Mouse (Mus musculus) liver, embryonic 14.5 days (tissue): ENCODE data around the gene Fgfr2. TPM values are rescaled to one million over a fixed set of nuclear protein-coding genes. Genes with fewer than 3 reads are reported as not detected.

Experiments used
- ATAC-seq: fragments of 200-750 bp; cut with Nextera tagmentation; 2 replicates; pipeline ENCODE4 v1.8.0; 2017; ENCODE audit warnings: moderate number of reproducible peaks, mild to moderate bottlenecking, moderate library complexity; ENCODE audit not compliant: insufficient read depth
- DNase-seq, 3 experiments: peaks; one replicate each; pipeline ENCODE4 v3.0.0-alpha.2; 2012 to 2013; ENCODE audit warnings: low read depth in 3 of 3, low spot score in 3 of 3
- H3K27ac ChIP-seq: fragments of 300-500 bp; sonication (generic); 2 replicates; pipeline ENCODE4 v1.5.1; 2014; ENCODE audit warnings: moderate library complexity, mild to moderate bottlenecking, control low read depth, inconsistent platforms
- H3K27me3 ChIP-seq: fragments of 300-500 bp; sonication (generic); 2 replicates; pipeline ENCODE4 v1.6.1; 2014; ENCODE audit warnings: mild to moderate bottlenecking, low read length, moderate library complexity; ENCODE audit not compliant: control insufficient read depth, insufficient read depth
- H3K36me3 ChIP-seq: fragments of 300-500 bp; sonication (generic); replicated peaks from 2 replicates; pipeline ENCODE4 v1.6.1; 2014; ENCODE audit warnings: low read depth; ENCODE audit not compliant: control insufficient read depth, insufficient read depth
- H3K4me1 ChIP-seq, 2 experiments: fragments of 200-500 bp in 1 of 2; fragments of 300-500 bp in 1 of 2; sonication (generic) in 1 of 2; replicated peaks; 2 replicates each; pipeline ENCODE4 v1.6.1; 2012 to 2014; ENCODE audit warnings: antibody characterized with exemption in 1 of 2, inconsistent platforms in 1 of 2, low read length in 1 of 2; ENCODE audit not compliant: control insufficient read depth in 2 of 2, insufficient read depth in 2 of 2
- H3K4me2 ChIP-seq: fragments of 300-500 bp; sonication (generic); 2 replicates; pipeline ENCODE4 v1.6.1; 2014; ENCODE audit warnings: low read depth, mild to moderate bottlenecking, control low read depth, moderate library complexity
- H3K4me3 ChIP-seq, 2 experiments: fragments of 200-500 bp in 1 of 2; fragments of 300-500 bp in 1 of 2; sonication (generic) in 1 of 2; 2 replicates each; pipeline ENCODE4 v1.5.1; 2012 to 2014; ENCODE audit warnings: low read depth in 2 of 2, low read length in 2 of 2, mild to moderate bottlenecking in 2 of 2, control low read depth in 1 of 2, inconsistent platforms in 1 of 2, moderate library complexity in 1 of 2; ENCODE audit not compliant: insufficient read depth in 1 of 2
- H3K9ac ChIP-seq: fragments of 300-500 bp; sonication (generic); replicated peaks from 2 replicates; pipeline ENCODE4 v1.6.1; 2014; ENCODE audit warnings: mild to moderate bottlenecking, control low read depth, moderate library complexity
- H3K9me3 ChIP-seq: fragments of 300-500 bp; sonication (generic); 2 replicates; pipeline ENCODE4 v1.6.1; 2016; ENCODE audit warnings: low read length, mixed read lengths; ENCODE audit not compliant: control insufficient read depth
- CTCF ChIP-seq: IDR thresholded peaks from 2 replicates; pipeline ENCODE4 v1.5.1; 2016; ENCODE audit warnings: antibody characterized with exemption, low read depth, control low read depth
- EP300 ChIP-seq: IDR thresholded peaks from 2 replicates; pipeline ENCODE4 v1.6.1; 2016; ENCODE audit warnings: antibody characterized with exemption, low read depth
- WGBS: fragments of 180-500 bp; shearing (Covaris S2); extraction: QIAGEN DNeasy Blood & Tissue Kit; methylation state at CpG from one replicate; pipeline ENCODE4 v1.1.7; 2014; ENCODE audit not compliant: insufficient replicate concordance; 5-methylcytosine and 5-hydroxymethylcytosine counted together
- polyA plus RNA-seq, 2 experiments: library from polyadenylated mRNA; depleted of rRNA in 1 of 2; stranded (reverse) in 1 of 2; unstranded in 1 of 2; fragments of >200 nt; fragmentation: Nextera tagmentation in 1 of 2; extraction: Ambion mirVana in 1 of 2; gene quantifications; 2 replicates each; pipeline versions ENCODE4 v1.2.1 to v1.2.3; 2012 to 2014

Gene Fgfr2
- polyA plus RNA-seq, 2 experiments: 7.9 to 8.8 TPM

DNA sequence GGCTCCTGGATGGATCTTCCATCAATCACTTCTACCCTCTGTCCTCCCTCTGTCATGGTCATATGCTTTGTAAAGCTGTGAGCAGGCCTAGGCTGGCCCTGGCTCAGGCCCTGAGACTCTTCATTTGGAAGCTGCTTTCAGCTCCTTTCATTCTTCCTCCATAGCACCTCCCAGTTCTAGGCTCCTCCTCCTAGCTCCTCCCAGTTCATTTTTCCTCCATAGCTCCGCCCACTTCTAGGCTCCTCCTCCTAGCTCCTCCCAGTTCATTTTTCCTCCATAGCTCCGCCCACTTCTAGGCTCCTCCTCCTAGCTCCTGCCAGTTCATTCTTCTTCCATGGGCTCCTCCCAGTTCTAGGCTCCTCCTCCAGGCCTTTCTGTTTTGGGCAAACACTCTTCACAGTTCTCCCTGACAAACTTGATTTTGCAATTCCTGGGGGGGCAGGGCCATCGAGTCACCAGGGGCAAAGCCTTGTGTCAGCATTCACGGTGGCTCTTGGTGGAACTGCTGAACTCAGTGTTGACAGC, 880.5 kb downstream of the Fgfr2 start:
- no peak for TF ChIP-seq EP300
- no peak for TF ChIP-seq CTCF
- ATAC-seq (peak; percentile 63), DNase-seq (peak; percentile 29 to 51 (median 35))
- Histone ChIP-seq H3K27ac (no peak overlapping the region), H3K27me3 (no peaks in the 10 kb centered on the region), H3K4me1 (peaks cover 0 to 3% of the 10 kb centered on the region in 2 experiments; a peak in 1 of 4 replicates), H3K9me3 (no peaks in the 10 kb centered on the region), H3K9ac (no peak overlapping the region), H3K4me3 (no peak overlapping the region), H3K36me3 (no peaks in the 10 kb centered on the region), H3K4me2 (no peak overlapping the region)
- WGBS: 30% methylated on average over 4 of the region's 4 CpGs

DNA sequence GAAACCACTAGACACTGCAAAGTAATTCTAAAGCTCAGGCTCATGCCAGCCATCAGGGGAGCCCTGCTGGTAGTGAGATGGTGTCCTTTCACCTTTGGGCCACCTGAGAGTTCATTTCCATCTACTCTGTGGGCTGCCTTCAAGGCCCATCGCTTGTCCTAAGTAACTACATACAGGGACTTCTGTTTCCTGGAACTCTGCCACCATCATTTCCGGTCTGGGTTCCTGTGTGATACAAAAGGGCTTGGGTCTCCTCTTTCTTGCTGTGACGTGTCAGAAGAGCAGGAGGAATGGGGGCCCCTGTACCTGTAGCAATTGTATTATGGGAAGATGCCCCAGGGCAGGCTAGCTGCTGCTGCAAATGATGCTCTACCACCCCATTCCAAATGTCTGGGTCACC, 884.2 kb downstream of the Fgfr2 start:
- no peak for DNase-seq
- Histone ChIP-seq H3K27ac (no peak overlapping the region), H3K9ac (no peak overlapping the region), H3K36me3 (no peaks in the 10 kb centered on the region), H3K4me2 (no peak overlapping the region), H3K4me3 (no peak overlapping the region), H3K4me1 (peaks cover 0 to 3% of the 10 kb centered on the region in 2 experiments; a peak in 1 of 4 replicates), H3K27me3 (no peaks in the 10 kb centered on the region), H3K9me3 (no peaks in the 10 kb centered on the region)
- WGBS: 69% methylated on average over 3 of the region's 3 CpGs
- TF ChIP-seq CTCF: no peak
- no peak for TF ChIP-seq EP300
- no peak for ATAC-seq

DNA sequence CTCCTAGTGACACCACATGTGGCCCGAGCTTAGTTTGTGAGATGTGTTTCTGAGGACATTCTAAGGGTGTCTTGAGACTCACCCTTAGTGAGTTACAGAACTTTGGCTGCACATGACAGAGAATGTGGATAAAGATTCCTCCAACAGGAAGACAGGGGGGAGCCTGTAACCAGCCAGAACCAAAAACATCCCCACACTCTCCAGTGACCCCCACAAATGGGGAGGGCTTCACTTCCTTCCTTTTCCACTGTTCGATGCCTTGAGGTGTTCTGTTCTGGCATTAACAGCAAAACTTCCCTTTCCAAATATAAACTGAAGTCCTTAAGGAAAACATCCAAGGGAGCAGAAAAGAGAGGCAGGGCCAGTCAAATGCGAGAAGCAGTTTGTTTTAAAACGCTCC, 886.0 kb downstream of the Fgfr2 start:
- Histone ChIP-seq H3K9ac (no peak overlapping the region), H3K4me3 (no peak overlapping the region), H3K27me3 (no peaks in the 10 kb centered on the region), H3K4me2 (no peak overlapping the region), H3K27ac (no peak overlapping the region), H3K4me1 (no peaks in the 10 kb centered on the region), H3K9me3 (no peaks in the 10 kb centered on the region), H3K36me3 (no peaks in the 10 kb centered on the region)
- no peak for ATAC-seq
- WGBS: 49% methylated on average over 4 of the region's 4 CpGs
- no peak for TF ChIP-seq CTCF
- TF ChIP-seq EP300: no peak
- no peak for DNase-seq

DNA sequence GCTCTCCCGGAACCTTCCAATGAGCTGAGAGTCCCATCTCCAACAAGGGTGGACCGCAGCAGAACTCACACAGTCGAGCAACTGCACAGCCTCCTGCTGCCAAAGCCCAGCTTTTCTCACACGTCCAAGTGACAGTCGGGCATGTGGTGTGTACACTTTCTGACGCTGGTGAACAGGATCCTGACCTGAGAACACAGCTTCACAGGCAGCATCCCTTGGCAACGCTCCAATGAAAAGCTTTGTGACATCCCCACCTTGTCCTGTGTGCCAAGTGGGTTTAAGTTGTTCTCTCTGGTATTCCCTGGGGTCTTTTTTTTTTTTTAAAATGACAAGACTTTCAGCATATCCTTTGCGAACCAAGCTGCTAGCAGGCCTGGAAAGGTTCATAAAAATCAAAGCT, 886.4 kb downstream of the Fgfr2 start:
- no peaks in the 10 kb centered on the region for H3K9me3 ChIP-seq
- WGBS: 76% methylated on average over 8 of the region's 8 CpGs
- H3K27ac ChIP-seq: no peak overlapping the region
- ATAC-seq: no peak; the same call in 1 of the 2 replicates
- H3K9ac ChIP-seq: no peak overlapping the region
- H3K4me1 ChIP-seq: no peaks in the 10 kb centered on the region
- no peaks in the 10 kb centered on the region for H3K27me3 ChIP-seq
- TF ChIP-seq CTCF: no peak
- TF ChIP-seq EP300: no peak
- DNase-seq: no peak
- no peaks in the 10 kb centered on the region for H3K36me3 ChIP-seq
- no peak overlapping the region for H3K4me2 ChIP-seq
- H3K4me3 ChIP-seq: no peak overlapping the region

DNA sequence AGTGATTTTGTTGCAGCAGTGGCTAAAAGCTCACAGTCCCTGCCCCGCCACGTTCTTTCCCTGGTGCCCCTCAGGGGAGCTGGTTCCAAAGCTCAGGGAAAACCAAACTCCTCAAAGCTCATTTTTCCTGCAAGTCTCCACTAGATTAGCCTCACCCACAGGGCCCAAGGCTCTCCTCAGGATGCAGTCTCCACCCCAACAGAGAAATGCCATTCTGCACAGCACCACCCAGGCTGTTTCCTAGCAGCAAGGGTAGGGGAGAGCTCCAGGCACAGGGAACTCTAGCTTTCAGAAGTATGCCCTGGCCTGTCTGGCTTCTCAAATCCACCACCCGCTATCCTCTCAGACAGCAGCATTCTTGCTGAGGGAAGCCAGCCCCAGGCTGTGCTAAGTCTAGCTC, 888.9 kb downstream of the Fgfr2 start:
- no peak overlapping the region for H3K4me2 ChIP-seq
- TF ChIP-seq CTCF (no peak), EP300 (no peak)

More for the DNA sequence above, 888.9 kb downstream of the Fgfr2 start:
- Histone ChIP-seq H3K9me3 (no peaks in the 10 kb centered on the region), H3K27ac (no peak overlapping the region), H3K36me3 (no peaks in the 10 kb centered on the region), H3K4me3 (no peak overlapping the region), H3K27me3 (no peaks in the 10 kb centered on the region), H3K9ac (no peak overlapping the region), H3K4me1 (no peaks in the 10 kb centered on the region)
- no peak for DNase-seq
- no peak for ATAC-seq
- WGBS: 73% methylated on average over 3 of the region's 3 CpGs
